In genomic region chr4:32569995-32570938, GRCm38 (mm10) we compare ENCODE assay signal across 10 mouse cellular contexts. TPM values are rescaled to one million over a fixed set of nuclear protein-coding genes. Genes with fewer than 3 reads are reported as not detected.
DNase-seq lines count a peak whose midpoint lies in the region; ATAC-seq and TF ChIP-seq lines count a peak whose summit lies in the region.
"Had no signal": no experiment of that assay in that cellular context is flagged by ENCODE, and none has a peak within 500 bp of the region (broad histone marks: within the 10 kb centered on the region; RNA-seq: fewer than 3 reads in every experiment).

No protein-coding gene starts in this region.

- TF ChIP-seq POLR2A in cortical plate, adult 2 months (IDR thresholded peaks at IDR 0.05; ENCODE audit: extremely low read depth, insufficient read depth, low read length), result no peak

- H3K4me1 ChIP-seq in cortical plate, adult 2 months (ENCODE audit: control insufficient read depth, insufficient read depth, low read length), result no peaks in the 10 kb centered on the region; the same call in 1 of the 2 replicates
- peaks cover 12% of the 10 kb centered on the region; the same call in 1 of the 2 replicates for H3K4me1 ChIP-seq in hindbrain, postnatal 0 days (ENCODE audit: insufficient read depth, low read length)
- peaks cover 11% of the 10 kb centered on the region for H3K4me1 ChIP-seq in liver, postnatal 0 days (ENCODE audit: insufficient read depth)
- H3K4me1 ChIP-seq: heart, embryonic 15.5 days had no signal

- H3K9ac ChIP-seq in hindbrain, postnatal 0 days (replicated peaks; ENCODE audit: low read length), result peak overlapping the region; percentile 25
- 0 out of 2 replicates have a peak overlapping the region, but pooled peaks have one; percentile 17 for H3K9ac ChIP-seq in liver, postnatal 0 days (replicated peaks)

- WGBS in hindbrain, postnatal 0 days, result 34% methylated on average over 17 of the region's 17 CpGs
- 53% methylated on average over 17 of the region's 17 CpGs for WGBS in liver, postnatal 0 days (ENCODE audit: insufficient replicate concordance)

- DNase-seq in cerebellum, adult 11-12 months, result peak; percentile 27
- DNase-seq in cerebellum, adult 8-10 months, result no peak
- DNase-seq in 3134 (ENCODE audit: extremely low read depth, insufficient read length, low spot score), result peak; percentile 79
- peak; percentile 68 for DNase-seq in hindbrain, postnatal 0 days (ENCODE audit: low spot score)
- peak; percentile 58 for DNase-seq in liver, postnatal 0 days
- peak; percentile 52 for DNase-seq in right cerebral cortex, postnatal 14 days
- DNase-seq in spleen, postnatal 10 days (ENCODE audit: low spot score in 2 of 2), result no peak

- peak; percentile 61 for ATAC-seq in hindbrain, postnatal 0 days
- ATAC-seq in liver, postnatal 0 days, result peak; percentile 77

- no peak overlapping the region for H3K4me3 ChIP-seq in cortical plate, adult 2 months (ENCODE audit: insufficient read depth, low read length)
- no peak overlapping the region for H3K4me3 ChIP-seq in hindbrain, postnatal 0 days (ENCODE audit: low read length)
- H3K4me3 ChIP-seq in liver, postnatal 0 days (ENCODE audit: low read depth, low read length), result 0 out of 2 replicates have a peak overlapping the region, but pooled peaks have one; percentile 13
- H3K4me3 ChIP-seq: heart, embryonic 15.5 days had no signal

- no peaks in the 10 kb centered on the region for H3K27me3 ChIP-seq in hindbrain, postnatal 0 days (ENCODE audit: insufficient read depth, low read length)
- H3K27me3 ChIP-seq in liver, postnatal 0 days (ENCODE audit: insufficient read depth, low read length), result no peaks in the 10 kb centered on the region
- H3K27me3 ChIP-seq: heart, embryonic 15.5 days had no signal

- peak; percentile 34 for TF ChIP-seq CTCF in cortical plate, adult 2 months (IDR thresholded peaks at IDR 0.05; ENCODE audit: extremely low read depth, insufficient read depth, low read length)
- TF ChIP-seq CTCF in hindbrain, postnatal 0 days (IDR thresholded peaks at IDR 0.05; ENCODE audit: low read depth), result peak; percentile 57
- TF ChIP-seq CTCF in liver, postnatal 0 days (IDR thresholded peaks at IDR 0.05; ENCODE audit: low read depth), result peak; percentile 37; the same call in 1 of the 2 replicates

- H3K27ac ChIP-seq in cortical plate, adult 2 months (ENCODE audit: insufficient read depth, low read length), result no peak overlapping the region
- peak overlapping the region; percentile 59; the same call in 1 of the 2 replicates for H3K27ac ChIP-seq in hindbrain, postnatal 0 days
- H3K27ac ChIP-seq in liver, postnatal 0 days (ENCODE audit: low read depth), result peak overlapping the region; percentile 95
- H3K27ac ChIP-seq: heart, embryonic 15.5 days had no signal

- peak; percentile 73 for TF ChIP-seq EP300 in liver, postnatal 0 days (IDR thresholded peaks at IDR 0.05; ENCODE audit: low read depth)

- no peaks in the 10 kb centered on the region for H3K36me3 ChIP-seq in hindbrain, postnatal 0 days (ENCODE audit: insufficient read depth, low read length)
- no peaks in the 10 kb centered on the region for H3K36me3 ChIP-seq in liver, postnatal 0 days (replicated peaks; ENCODE audit: insufficient read depth, low read length)
- H3K36me3 ChIP-seq: heart, embryonic 15.5 days had no signal

- H3K9me3 ChIP-seq in hindbrain, postnatal 0 days (ENCODE audit: low read length), result no peaks in the 10 kb centered on the region
- H3K9me3 ChIP-seq in liver, postnatal 0 days (ENCODE audit: low read length), result no peaks in the 10 kb centered on the region
- H3K9me3 ChIP-seq: heart, embryonic 15.5 days had no signal

- H3K4me2 ChIP-seq in hindbrain, postnatal 0 days (ENCODE audit: low read depth, low read length), result no peak overlapping the region
- peak overlapping the region; percentile 58 for H3K4me2 ChIP-seq in liver, postnatal 0 days (ENCODE audit: low read depth, low read length)
- H3K4me2 ChIP-seq: heart, embryonic 15.5 days had no signal

RNA-seq across cellular contexts. Expression of gene Gja10, which starts 32.3 kb away (rescaled TPM):
- polyA plus RNA-seq in cortical plate, adult 2 months (2012; rRNA removed), result not detected in 2 replicates
- total RNA-seq in hindbrain, postnatal 0 days (2014; rRNA removed), result not detected in 2 replicates
- 0.09 and 0.13 TPM in 2 replicates for polyA plus RNA-seq in hindbrain, postnatal 0 days (2015; fragmentation: Nextera tagmentation; extraction: Ambion mirVana)
- polyA plus RNA-seq in liver, postnatal 0 days (2015; fragmentation: Nextera tagmentation; extraction: Ambion mirVana), result 0.21 TPM in 1 of 2 replicates, not detected in the other
- polyA plus RNA-seq: heart, embryonic 15.5 days; small intestine, adult 2 months had no signal

RNA-seq across cellular contexts. Expression of gene Casp8ap2, which starts 45.0 kb away (rescaled TPM):
- polyA plus RNA-seq in cortical plate, adult 2 months (2012; rRNA removed), result 4.3 and 5.2 TPM in 2 replicates
- total RNA-seq in hindbrain, postnatal 0 days (2014; rRNA removed), result 35.6 and 95.4 TPM in 2 replicates
- polyA plus RNA-seq in hindbrain, postnatal 0 days (2015; fragmentation: Nextera tagmentation; extraction: Ambion mirVana), result 31.1 and 32.2 TPM in 2 replicates
- polyA plus RNA-seq in liver, postnatal 0 days (2015; fragmentation: Nextera tagmentation; extraction: Ambion mirVana), result 16.2 and 17.8 TPM in 2 replicates

Comparison
In these comparisons a context has a peak if more than half of its experiments do, and no peak if none do; other contexts are left out.
1. DNase-seq: peak in cerebellum, adult 11-12 months (single experiment), 3134 (single experiment), hindbrain, postnatal 0 days (single experiment), liver, postnatal 0 days (single experiment) and right cerebral cortex, postnatal 14 days (single experiment); none in cerebellum, adult 8-10 months (single experiment) and spleen, postnatal 10 days (0 of 2).
2. Peak in every context shown above with its lines, with median percentiles within 50 percentile points of each other: CTCF ChIP-seq.